Mouse (Mus musculus) thymus, adult 18-20 months (tissue): ENCODE data around the gene Nos1ap.

ENCODE experiments used
- DNase-seq, 2 experiments: peaks; one replicate each; pipeline ENCODE4 v3.0.0; 2022; ENCODE audit warnings: mixed read lengths in 2 of 2

Nos1ap gene

DNA sequence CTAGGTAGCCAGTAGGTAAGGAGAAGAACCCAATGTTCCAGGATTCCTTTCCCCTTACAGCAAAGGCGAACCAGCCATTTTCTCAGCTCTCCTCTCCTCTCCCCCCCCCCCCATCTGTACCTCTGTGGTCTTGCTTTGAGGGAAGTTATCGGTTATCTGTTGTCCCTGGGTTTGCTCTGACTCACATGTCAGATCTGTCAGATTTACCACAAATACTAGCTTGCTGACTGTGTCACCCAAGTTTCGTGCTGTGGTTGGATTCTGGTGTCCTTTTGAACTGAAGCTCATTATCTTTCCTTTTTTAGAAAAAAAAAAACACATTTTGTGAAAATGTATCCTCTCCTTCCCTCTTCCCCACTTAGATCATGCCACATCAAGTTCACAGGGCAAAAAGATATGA, 50.2 kb downstream of the Nos1ap start:
- DNase-seq, result no peak

DNA sequence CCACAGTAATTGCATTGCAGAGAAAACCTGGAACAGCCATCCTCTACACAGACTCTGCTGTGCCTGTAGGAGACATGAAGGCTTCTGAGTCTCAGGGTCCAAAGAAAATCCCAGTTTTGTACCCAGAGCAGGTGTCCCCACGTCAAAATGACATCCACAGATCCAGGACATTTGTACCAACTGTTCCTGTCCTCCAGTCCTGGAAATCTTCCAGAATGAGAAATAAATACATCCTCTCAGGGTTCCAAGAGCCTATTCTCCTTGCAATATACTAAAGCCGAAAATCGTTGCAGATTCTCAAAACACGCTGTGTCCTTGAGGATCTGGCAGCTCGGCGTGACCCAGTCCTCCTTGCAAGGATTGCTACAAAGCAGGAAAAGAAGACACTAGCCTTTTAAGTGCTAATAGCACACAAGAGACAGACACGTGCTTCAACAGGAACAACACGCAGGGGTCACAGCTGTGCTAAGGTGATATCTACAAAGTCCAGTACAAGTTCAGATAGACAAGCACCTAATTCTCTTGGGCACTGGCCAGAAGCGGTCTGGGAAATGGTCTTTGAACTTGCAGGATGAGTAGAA, 51.1 kb downstream of the Nos1ap start:
- DNase-seq, result no peak

DNA sequence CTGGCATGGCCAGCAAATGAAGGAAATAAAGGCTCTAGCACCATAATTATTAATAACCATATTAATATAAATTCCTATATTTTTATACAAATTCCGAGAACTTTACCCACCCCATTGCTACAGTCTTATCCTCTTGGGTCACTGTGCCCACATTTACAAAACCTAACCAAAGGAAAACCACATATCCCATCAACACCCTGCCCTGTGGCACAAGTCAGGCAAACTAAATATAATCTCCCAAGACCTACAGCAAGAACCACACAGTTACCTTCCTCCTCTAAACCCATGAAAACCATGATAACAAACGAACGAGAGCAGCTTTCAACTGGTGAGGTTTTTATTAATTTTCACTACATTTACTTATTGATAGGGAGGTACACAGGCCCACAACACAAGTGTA, 53.3 kb downstream of the Nos1ap start:
- DNase-seq, result no peak

DNA sequence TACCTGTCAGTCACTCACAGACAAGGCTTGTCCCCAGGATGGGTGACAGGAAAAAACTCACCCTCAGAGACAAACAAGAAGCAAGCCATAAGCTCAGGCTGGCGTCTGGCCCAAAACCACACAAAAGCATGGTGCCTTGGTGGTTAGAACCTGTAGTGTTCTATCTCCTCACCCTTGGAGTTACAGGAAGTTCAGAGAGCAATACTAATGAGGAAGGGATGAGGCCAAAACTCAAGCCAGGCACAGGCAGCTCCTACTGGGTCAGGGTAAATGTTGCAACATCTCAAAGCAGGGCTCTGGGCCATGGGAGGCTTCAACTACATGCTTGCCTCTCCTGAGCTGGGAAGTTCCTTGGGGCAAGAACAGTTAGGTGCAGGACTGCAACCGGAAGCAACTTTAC, 54.4 kb downstream of the Nos1ap start:
- DNase-seq, result no peak

DNA sequence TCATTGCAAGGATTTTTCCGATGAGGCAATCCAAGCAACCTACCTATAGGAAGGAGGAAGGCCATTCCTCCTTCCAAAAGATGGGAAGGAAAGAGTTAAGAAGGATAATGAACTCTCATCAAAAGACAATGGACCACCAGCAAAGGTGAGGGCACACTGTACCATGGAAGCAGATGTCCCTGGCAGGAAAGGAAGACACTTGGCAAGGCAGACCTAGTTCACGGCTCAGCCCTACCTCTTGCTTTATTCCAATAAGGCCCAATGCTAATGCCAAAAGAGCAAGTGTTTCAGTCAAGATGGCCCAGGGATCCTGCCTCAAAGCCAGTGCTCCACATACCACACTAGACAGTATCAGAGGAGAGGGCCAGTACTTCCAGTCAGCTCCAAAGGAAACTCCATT, 58.4 kb downstream of the Nos1ap start:
- no peak for DNase-seq

DNA sequence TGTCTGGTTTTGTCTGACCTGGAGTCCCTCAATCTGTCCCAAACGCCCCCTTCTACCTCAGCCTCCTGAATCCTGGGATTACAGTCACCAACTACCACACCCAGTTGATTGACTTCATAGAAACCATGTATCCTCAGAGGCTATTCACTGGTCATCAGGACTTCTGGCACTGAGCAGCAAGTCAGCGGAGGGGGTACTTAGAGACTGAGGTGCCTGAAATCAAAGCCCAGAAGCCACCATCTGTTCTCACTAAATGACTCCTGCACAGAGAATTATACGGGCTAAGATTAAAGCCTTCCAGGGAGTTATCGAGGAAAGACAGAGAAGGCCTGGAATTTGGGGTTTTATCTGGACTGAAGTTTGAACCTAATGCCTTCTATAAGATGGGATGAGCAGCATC, 59.2 kb downstream of the Nos1ap start:
- no peak for DNase-seq

DNA sequence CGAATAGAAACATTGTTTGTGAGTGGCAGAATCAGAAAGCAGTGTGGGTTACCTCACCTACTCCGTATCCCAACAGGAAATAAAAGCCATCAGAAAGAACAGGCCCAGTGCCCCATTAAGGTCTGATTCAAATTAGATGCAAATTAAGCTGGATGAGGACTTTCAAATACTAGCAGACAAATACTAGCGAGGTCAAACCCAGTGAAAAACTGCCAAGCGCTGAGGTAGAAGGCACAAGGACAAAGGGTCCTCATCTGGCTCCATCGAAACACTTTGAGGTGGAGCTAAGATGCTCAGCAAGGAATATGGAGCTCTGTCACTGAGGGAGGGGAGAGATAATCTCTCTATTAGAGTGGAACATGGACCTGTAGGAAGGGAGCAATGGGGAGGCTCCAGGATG, 66.8 kb downstream of the Nos1ap start:
- no peak for DNase-seq

DNA sequence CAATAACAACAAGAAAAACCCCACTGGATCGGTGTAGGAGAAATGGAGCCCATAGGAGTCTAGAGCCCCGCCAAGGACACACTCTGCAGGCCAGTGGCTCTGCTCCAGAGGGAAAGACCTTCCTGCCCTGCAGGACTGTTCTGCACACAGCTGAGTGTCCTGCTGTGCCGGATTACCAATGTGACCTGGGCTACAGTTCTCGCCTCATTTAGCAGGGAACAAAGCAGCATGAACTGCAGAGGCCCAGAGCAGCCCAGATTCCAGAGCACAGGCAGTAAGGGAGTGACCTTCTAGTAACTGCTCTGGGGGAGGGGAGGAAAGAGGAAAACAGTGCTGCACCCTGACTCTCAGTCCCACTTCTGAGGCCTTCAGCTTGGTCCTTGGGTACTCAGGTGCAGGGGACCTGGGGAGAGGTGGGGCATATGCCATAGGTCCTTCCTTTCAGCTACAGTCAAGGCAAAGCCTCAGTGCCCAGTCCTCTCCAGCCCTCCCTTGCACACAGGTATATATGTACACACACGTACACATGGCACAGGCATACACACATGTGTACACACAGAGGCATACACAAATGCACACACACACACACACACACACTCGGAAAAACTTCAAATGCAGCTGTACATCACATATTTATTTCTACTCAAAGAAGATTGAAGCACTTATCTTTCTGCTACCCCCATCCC, 68.0 kb downstream of the Nos1ap start:
- DNase-seq, result no peak

DNA sequence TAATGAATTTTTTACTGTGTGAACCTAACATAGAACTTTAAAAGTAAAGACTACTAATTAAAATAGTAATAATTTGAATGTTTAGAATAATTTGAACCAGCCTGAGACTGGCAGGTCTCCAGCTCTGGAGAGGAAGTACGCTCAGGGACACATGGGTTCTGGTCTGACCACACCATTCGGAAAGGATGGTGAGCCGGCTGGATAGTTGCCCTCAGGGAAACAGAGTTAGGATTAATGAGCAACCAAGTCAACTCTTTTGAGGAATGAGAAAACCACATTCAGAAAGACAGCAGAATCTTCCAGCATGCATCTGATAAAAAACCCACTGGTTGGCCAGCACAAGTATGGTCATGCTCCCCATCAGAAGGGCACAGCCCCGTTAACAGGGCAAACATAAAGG, 69.5 kb downstream of the Nos1ap start:
- no peak for DNase-seq

DNA sequence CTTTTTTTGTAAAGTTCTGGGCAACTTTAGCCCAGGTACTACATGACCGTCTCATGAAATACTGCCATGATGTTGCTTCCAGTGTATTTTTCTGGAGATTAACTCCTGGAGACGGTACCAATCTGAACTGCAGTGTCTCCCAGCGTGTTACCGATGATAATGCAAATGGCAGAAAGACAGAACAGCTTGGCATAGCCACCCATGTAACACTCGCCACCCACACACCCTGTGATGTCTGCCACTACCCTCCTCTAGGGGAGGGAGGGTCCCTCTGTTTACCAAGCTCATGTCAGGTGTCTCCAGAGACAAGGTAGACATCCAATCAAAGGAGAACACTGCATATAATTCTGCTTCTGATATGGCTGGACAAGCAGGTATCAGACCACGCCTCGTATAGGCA, 70.0 kb downstream of the Nos1ap start:
- DNase-seq, result no peak

DNA sequence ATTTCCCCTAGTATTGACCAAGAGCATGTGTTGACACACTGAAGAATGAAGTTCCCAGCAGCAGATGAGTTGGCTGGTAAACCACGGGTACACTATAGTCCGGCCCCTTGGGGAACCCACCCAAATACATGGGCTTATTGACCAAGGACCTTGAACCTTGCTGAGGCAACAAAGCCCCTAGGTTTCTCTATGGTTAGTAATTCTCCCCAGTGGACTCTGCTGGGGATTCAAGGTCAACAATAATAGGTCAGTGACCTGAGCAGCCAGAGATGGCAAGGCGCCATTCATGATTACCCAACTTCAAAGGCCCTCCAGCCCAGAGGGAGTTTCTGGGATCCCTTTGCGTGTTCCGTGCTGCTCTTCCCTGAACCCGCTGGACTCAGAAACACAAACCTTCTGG, 73.5 kb downstream of the Nos1ap start:
- DNase-seq, result no peak

DNA sequence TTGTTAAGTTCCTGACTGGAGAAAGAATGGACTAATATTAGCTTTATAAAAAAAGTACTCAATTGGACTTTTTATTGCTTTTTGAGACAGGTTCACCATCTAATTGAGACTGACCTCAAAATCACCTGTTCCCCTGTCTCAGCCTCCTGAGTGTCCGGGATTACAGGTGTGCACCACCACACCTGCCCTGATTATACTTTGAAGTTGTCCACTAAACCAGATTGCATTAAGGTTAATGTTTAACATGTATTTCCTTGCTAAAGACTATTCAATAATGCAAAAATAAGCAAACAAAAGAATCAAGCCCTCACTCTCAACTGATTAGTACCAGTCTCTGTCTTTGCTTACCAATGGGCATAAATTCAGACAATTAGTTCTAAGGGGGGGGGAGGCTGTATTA, 74.2 kb downstream of the Nos1ap start:
- DNase-seq, result no peak

DNA sequence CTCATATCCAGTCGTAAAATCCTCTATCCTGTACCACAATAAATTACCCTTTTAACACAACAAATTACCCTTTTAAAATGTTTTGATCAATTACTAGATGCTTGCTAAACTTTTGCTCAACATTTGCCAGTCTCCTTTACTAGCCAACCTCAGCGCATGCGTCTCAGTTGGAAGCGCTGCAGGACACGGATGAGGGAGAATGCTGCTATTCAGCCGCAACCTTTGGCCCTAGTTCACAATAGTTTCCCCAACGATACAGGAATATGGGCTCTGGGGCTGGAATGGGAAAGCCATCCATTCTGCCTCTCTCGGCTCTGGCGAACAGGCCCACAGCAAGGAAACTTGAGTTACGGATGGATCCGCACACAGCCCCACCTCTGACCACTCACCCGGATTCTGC, 75.4 kb downstream of the Nos1ap start:
- no peak for DNase-seq

DNA sequence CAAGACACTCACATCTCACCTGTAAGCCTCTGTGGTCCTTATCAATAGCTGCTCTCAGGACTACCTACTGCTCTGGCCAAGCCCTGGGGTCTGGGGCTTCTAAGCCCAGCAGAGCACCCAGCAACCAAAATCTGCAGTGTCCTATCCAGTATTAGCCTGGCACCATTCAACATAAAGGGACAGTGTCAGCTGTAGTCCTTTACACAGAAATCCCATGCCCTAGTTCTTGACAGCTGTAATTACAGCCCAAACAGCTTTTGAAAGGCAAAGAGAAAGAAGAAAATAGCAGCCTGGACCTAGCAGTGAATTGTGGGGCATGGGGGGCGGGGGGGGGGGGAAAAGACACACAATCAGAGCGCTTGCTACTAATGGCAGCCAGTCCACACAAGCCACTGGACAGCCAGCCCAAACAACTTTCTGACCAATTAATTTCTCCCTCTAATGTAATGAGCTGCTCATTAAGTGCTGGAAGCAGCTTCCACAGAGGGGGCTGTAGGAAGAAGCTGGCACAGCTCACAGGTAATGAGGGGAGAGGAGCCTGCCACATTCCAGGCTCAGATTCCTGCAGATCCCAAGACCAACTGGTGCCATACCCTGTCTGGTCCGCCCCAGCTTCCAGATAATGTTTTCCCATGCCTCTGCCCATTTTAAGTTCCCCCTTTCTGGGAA, 77.1 kb downstream of the Nos1ap start:
- no peak for DNase-seq

DNA sequence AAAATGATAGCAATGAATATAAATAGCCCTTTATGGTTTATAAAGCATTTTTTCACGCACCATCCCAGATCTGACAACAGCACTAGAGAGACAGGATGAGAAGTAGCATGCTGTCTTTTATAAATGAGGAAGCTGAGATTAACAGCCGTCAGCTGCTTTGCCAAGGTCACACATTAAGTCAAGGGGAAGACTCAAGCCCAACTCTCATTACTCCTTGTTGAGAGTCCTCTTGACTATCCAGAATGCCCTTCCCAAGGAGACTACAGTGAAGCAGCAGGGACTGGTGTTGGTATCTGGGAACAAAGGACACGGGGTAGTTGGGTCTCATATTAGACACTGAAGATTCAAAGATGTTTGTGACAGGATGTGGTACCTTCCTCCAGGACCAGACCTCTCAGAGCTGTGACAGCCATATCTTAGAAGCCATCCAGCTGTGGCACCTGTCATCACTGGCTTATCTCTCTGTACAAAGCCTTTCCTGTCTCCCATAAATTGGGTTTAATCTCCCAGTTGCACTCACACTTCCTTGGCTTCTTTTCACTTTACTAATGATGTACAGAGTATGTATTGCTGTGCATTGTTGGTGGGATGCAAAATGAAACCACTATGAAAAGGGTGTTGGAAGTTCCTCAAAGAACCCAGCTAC, 78.9 kb downstream of the Nos1ap start:
- no peak for DNase-seq

DNA sequence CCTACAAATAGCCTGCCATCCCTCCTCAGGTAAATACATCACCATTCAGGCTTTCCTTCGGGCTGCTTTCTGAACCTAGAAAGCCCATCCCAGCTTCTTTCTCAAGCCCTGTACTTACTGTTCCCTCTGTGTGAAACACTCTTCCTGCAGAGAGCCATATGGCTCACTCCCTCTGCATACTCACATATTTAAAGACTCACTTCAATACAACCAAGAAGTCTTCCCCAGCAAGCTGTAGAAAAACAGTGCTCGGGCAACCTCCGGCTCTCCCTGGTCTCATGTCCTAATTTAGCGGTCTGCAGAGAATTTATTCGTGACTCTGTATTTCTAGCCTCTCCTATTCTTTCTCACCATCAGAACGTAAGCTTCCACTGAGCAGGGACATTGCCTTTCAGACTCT, 83.4 kb downstream of the Nos1ap start:
- DNase-seq, result no peak

DNA sequence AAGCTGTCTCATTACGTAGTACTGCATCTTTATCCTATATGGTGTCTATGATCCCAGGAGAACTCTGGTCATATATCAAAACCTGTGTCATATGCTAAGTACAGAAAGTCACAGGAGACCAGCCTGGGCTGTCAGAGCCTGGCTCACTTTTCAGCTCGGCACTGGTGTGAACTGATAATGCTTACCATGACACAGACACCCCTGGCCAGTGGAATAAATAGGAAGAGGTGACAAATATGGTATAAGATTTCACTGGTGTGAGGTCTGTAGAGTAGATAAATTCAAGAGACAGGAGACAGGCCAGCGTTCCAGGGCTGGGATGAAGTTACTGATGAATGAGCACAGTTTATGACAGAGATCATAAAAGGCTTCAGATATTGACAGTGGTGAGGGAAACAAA, 84.6 kb downstream of the Nos1ap start:
- no peak for DNase-seq

DNA sequence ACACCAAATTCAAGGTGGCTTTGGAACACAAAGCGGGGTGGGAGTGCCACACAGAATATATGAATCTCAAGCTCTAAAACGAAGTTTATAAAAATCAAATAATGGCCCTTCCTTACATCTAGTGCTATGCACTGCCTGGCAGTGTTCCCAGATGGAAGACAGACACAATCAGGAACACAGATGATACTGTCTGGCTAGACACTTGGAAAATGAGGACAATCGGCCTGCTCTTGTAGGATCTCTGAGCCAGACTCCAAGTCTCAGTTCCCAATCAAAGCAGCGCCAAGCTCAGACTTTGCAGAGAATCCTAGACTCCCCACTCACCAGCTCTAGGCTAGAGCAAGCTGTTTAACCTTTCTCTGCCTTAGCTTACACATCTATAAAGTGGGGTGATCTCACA, 85.3 kb downstream of the Nos1ap start:
- DNase-seq, result no peak

DNA sequence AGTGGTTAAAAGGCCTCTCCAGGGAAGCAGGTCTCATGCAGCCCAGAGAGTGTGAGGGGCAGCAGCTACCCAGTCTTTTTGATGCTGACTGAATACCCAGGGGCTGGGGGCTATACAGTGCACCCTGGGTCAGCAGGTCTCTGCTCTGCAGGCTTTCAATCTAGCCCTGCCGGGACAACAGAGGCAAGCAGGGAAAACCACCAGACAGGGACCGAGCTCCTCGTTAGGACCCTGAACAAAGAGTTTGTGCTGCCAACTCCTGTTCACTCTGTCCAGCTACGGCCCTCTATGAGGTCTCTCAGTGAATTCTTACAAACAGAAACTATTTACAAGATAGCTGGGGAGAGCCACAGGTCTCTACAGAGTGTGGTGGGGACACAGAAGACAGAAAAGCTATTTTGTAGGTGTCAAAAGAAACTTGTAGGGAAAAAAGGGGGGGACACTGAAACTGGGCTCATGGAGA, 86.4 kb downstream of the Nos1ap start:
- no peak for DNase-seq

DNA sequence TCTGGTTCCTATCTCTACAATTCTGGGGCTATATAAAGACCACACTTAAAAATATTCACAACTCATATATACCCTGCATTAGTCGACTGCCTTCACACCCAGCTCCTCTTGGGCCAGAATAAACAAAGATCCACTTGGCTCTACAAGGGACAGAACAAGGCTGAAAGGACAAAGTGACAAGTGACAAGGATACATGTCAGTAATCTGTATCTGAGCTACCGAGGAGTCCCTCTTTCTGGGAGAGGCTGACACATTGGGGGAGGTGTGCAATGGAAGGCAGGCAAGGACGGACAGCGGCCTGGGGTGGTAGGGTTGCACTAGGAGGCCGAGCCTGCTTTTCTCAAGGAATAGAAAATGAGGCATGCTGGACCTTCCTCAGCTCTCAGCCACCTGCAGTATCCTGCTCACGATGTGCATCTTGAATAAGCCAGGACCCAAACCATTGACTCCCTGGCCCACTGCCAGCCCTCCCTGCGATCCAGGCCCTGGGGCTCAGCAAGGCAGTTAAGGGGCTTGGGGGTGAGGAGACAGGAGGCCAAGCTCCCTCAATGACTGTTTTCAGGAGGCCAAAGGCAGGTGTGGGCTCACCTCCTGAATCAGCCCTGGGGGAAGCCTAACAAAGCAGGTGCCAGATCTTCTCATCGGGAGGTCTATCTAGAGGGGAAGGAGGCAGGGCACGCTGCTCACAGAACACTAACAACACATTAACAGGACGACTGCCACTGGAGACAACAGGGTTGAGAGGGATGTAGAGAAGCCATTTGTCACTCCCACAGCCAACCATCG, 87.0 kb downstream of the Nos1ap start:
- no peak for DNase-seq

DNA sequence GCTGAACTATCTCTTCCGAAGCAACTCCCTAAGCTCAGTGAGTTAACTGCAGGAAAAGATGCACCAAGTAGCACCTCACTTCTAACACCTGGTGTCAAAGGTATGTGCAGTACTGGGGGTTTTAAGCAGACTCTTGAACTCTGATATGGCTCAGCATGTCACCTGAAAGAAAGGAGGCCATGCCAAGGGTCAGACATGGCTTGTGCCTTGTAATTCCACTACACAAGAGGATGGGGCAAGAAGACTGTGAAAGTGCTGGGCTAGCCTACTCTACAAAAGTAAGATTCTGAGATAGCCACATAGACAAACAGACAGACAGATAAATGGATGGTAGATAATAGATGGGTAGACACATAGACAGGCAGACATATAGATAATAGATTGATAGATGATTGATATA, 87.7 kb downstream of the Nos1ap start:
- no peak for DNase-seq

DNA sequence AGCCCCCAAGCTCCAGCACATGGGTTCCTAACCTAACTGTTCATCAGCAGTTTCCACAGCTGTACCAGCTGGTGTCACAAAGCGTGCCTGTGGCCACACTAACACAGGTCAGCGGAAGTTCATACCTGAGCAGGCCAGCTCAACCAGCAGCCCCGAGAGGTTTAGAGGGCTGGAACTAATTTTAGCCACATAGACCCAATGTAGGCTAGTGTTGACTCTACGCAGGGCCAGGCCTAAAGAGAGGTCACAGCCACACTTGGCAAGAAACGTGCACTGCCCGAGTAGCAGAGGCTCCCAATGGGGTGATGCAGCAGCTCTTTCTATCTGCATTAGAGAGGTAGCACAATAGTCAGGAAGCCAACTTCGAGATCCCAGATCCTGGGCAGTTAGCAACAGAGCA, 88.1 kb downstream of the Nos1ap start:
- no peak for DNase-seq

DNA sequence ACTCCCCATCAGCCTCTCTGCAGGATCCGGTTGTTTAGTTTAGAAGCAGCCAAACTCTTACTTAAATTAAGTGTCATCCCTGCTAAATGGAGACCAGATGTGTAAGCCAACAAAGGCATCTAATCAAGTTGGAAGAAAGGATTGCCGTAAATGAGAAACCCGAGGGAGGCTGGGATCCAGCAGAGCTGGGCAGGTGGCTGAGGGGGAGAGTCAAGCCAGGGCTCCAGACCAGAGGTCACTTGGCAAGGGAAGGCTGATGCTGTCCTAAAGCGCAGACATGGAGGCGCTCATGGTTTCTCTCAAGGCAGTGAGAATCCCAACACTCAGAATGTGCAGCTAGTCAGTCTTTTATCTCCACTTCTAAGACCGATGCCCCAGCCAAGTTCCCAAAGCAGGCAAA, 89.8 kb downstream of the Nos1ap start:
- DNase-seq, result no peak
